Mouse (Mus musculus): ENCODE data around the gene Gsdma2. TPM values are rescaled to one million over a fixed set of nuclear protein-coding genes. Genes with fewer than 3 reads are reported as not detected.
"Not testable (repeated sequence)": the region's sequence is repeated elsewhere in the genome, so short reads cannot be mapped to it uniquely, and the experiment has no call there.

The Gsdma2 gene
- total RNA-seq, 2 experiments from 2014 or later, result not detected

GRCm38 (mm10) chr11:98655076-98655475 is 8.5 kb downstream of the Gsdma2 start:
- intact Hi-C loops (cut with DNase I), result loop anchor here (1.0 to 5.0 kb wide), 2 partner anchors 21 to 48 kb away; no protein-coding TSS in a partner anchor

GRCm38 (mm10) chr11:98660517-98660916 is 14.0 kb downstream of the Gsdma2 start:
- intact Hi-C loops (cut with DNase I), result no loop called here
- DNase-seq (ENCODE audit: low spot score in 2 of 2), result peak; percentile 44 to 77

More at GRCm38 (mm10) chr11:98655076-98655475, 8.5 kb downstream of the Gsdma2 start:
- peak in 1 of 2 experiments; percentile 3 for DNase-seq (ENCODE audit: low spot score in 2 of 2)

DNA sequence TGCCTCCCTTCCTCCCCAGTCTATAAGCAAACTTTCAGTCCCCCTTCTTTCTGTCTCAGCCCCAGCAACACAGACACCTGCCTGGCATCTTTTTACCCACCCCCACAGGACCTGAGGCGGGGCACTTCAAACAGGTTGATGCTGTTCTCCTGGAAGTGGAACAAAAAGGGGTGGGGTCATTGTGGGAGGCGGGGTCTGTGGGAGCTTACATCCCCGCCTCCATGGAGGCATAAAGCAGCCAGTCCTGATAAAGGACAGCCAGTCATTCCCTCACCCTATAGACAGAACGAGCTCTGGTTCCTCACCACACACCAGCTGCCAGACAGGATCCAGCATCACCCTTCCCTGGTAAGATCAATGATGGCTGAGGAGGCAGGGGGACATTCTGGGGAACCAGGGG is 17.5 kb downstream of the Gsdma2 start, which contains the start of gene Gsdma:
Gene Gsdma, plus strand, starts transcription at position 261 of the 400 bp plus-strand sequence.
- no peak for DNase-seq (ENCODE audit: low spot score in 2 of 2)
- intact Hi-C loops (cut with DNase I), result no loop called here

DNA sequence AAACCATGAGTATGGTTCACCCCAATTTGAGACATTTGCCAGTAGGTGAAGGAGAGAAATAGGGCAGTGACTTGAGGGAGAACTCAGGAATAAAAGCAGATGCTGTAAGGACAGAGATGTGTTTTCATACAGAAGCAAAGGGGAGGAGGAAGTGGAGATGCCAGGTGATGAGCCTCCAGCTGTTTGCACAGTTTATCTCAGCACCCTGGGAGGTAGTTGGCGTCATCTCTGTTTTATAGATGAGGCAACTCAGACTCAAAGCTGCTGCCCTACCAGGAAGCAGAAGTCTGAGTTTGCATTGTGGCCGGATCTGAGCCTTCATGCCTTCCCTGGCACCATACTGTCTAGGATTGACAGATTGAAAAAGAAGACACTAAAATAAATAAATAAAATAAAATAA is 22.4 kb downstream of the Gsdma2 start:
- DNase-seq (ENCODE audit: low spot score in 2 of 2), result no peak

DNA sequence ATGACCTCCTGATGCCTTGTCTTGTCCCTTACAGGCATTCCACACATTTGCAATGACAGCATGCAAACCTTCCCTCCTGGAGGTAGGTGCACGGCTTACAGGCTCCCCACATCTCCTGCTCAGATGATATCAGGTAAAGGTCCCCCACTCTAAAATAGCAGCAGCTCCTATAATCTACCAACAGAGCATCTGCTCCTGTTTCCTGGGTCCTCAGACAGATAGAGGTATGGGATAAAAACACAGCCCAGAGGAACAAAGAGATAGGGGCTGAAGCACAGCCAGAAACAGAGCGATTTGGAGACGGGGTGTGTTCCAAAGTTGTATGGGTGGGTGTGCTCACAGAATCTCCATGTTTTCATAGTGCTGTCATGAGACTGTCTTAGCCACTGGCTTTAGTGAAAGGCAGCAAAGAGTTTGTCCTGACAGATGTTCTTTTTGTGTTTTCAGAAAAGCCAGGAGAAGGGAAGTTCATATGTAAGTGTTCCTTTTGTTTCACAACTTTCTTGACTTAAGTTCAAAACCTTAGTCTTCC is 24.8 kb downstream of the Gsdma2 start:
- intact Hi-C loops (cut with DNase I), result no loop called here

More for the DNA sequence above, 22.4 kb downstream of the Gsdma2 start:
- intact Hi-C loops (cut with DNase I), result no loop called here

GRCm38 (mm10) chr11:98671857-98672256 is 25.3 kb downstream of the Gsdma2 start:
- intact Hi-C loops (cut with DNase I), result no loop called here
- DNase-seq (ENCODE audit: low spot score in 2 of 2), result no peak

More for the DNA sequence above, 24.8 kb downstream of the Gsdma2 start:
- no peak for DNase-seq (ENCODE audit: low spot score in 2 of 2)

DNA sequence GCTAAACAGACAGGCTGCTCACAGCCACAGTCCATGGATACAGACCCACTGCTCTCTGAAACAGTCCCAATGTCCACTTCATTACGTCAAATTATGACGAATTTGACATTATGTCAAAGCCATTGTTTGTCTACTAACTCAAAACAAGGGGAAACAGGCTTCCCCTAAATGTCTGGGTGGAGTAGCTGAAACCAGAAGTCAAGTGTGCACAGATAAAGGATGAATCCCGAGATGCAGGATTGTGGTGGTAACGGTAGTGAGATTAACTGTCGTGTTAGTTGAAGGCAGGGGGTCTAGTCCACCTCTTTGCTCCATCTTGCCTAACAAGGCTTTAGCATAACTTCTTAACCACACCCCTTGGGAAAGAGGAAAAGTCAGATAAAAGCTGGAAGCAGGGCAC is 25.9 kb downstream of the Gsdma2 start:
- intact Hi-C loops (cut with DNase I), result no loop called here
- no peak for DNase-seq (ENCODE audit: low spot score in 2 of 2)

GRCm38 (mm10) chr11:98673136-98673535 is 26.6 kb downstream of the Gsdma2 start:
- intact Hi-C loops (cut with DNase I), result not testable (repeated sequence)
- DNase-seq (ENCODE audit: low spot score in 2 of 2), result peak; percentile 42 to 66

- intact Hi-C loops (cut with DNase I), result no loop called here
- DNase-seq (ENCODE audit: low spot score in 2 of 2), result no peak
Measured at GRCm38 (mm10) chr11:98675829-98676363, 29.3 kb downstream of the Gsdma2 start.

GRCm38 (mm10) chr11:98680023-98680422 is 33.5 kb downstream of the Gsdma2 start:
- DNase-seq (ENCODE audit: low spot score in 2 of 2), result no peak
- intact Hi-C loops (cut with DNase I), result no loop called here

- DNase-seq (ENCODE audit: low spot score in 2 of 2); intact Hi-C loops (cut with DNase I): not testable (repeated sequence)
Measured at GRCm38 (mm10) chr11:98680595-98680994, 34.0 kb downstream of the Gsdma2 start.

DNA sequence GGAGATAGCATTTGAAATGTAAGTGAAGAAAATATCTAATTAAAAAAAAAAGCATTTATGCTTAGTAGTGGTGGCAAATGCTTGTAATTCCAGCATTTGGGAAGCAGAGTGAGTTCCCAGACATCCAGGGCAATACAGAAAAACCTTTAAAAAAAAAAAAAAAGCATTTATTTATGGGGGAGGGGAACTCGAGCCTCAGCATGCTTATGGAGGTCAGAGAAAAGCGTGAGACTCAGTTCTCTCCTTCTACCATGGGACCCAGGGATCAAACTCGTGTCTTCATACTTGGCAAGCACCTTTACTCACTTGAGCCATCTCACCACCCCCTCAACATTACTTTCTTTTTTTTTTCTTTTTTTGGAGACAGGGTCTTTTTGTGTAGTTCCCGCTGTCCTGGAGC is 34.6 kb downstream of the Gsdma2 start:
- DNase-seq (ENCODE audit: low spot score in 2 of 2), result no peak
- intact Hi-C loops (cut with DNase I), result no loop called here

GRCm38 (mm10) chr11:98681786-98682745 is 35.5 kb downstream of the Gsdma2 start, which contains the start of gene Psmd3:
Psmd3 (plus strand) TSS chr11:98682554.
- DNase-seq (ENCODE audit: low spot score in 2 of 2), result peak; percentile 97 to 99
- intact Hi-C loops (cut with DNase I), result no loop called here

DNA sequence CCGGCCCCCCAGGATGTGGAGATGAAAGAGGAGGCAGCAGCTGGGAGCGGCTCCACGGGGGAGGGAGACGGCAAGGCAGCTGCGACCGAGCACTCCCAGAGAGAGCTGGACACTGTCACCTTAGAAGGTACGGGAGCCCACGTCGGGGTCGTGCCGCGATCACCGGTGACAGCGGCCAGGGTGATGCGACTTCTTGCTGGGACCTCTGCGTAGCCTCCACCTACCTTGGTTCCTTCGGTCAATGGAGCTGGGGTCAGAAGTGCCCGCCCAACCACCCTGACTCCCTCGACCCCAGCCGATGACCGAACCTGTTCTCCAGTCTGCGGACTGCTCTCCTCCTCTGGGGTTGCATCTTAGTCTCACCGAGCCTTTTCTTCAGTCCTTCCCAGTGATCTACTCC is 36.3 kb downstream of the Gsdma2 start:
- no peak for DNase-seq (ENCODE audit: low spot score in 2 of 2)
- intact Hi-C loops (cut with DNase I), result no loop called here

- intact Hi-C loops (cut with DNase I), result no loop called here
- DNase-seq (ENCODE audit: low spot score in 2 of 2), result no peak
Measured at GRCm38 (mm10) chr11:98685642-98686041, 39.1 kb downstream of the Gsdma2 start.

- no peak for DNase-seq (ENCODE audit: low spot score in 2 of 2)
- intact Hi-C loops (cut with DNase I), result no loop called here
Measured at GRCm38 (mm10) chr11:98686976-98687375, 40.4 kb downstream of the Gsdma2 start.

DNA sequence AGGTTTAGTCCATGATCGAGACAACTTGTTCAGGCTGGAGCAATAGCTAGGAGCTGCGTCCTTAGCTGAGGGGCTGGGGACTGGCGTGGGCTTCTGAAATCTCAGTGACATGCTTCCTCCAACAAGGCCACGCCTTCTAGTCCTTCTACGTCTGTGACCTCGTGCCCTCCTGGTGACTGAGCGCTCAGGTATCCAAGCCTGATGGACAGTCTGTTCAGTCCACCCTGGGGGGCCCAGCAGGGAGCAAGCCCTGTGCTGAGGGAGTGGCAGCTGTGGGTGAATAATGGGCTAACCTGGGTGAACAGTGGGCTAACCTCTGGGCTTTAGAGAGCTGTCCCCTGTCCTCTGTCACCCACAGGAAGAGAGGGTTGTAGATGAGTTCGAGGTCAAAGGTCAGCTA is 41.5 kb downstream of the Gsdma2 start:
- DNase-seq (ENCODE audit: low spot score in 2 of 2), result no peak
- intact Hi-C loops (cut with DNase I), result no loop called here

GRCm38 (mm10) chr11:98693201-98693600 is 46.6 kb downstream of the Gsdma2 start:
- DNase-seq (ENCODE audit: low spot score in 2 of 2), result no peak
- intact Hi-C loops (cut with DNase I), result no loop called here

- no peak for DNase-seq (ENCODE audit: low spot score in 2 of 2)
- intact Hi-C loops (cut with DNase I), result no loop called here
Measured at GRCm38 (mm10) chr11:98693746-98694145, 47.2 kb downstream of the Gsdma2 start.

DNA sequence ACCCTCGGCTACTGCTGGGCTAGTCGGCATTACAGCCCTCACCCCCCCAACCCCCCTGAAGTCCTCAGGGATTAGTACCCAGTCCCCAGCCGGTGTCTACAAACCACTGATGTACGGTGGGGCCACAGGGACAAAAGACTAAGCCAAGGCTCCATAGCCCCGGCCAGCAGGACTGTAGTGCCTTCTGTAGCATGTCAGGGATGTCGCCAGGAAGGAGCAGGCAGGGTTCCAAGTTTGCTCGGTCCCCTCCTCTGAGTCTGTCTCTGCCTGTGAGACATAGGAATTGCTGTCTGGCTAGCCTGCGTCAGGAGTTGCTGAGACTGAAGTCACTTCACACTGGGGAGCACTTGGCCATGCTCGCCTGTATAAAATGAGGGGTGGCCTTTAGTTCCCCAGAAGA is 47.7 kb downstream of the Gsdma2 start:
- intact Hi-C loops (cut with DNase I), result no loop called here
- no peak for DNase-seq (ENCODE audit: low spot score in 2 of 2)
